Mouse (Mus musculus) macrophage (primary cell): ENCODE data around the gene Taar4. TPM values are rescaled to one million over a fixed set of nuclear protein-coding genes. Genes with fewer than 3 reads are reported as not detected.

Experiments used
- H3K27ac ChIP-seq: fragments of 350-480 bp; formaldehyde crosslinking; 2 replicates; pipeline ENCODE4 v1.9.0; 2021
- H3K36me3 ChIP-seq: fragments of 350-480 bp; formaldehyde crosslinking; 2 replicates; pipeline ENCODE4 v1.9.0; 2021; ENCODE audit errors: inconsistent target
- H3K4me3 ChIP-seq: fragments of 350-480 bp; formaldehyde crosslinking; 2 replicates; pipeline ENCODE4 v1.9.0; 2021; ENCODE audit errors: inconsistent target
- H3K79me2 ChIP-seq: fragments of 350-480 bp; formaldehyde crosslinking; 2 replicates; pipeline ENCODE4 v1.9.0; 2021; ENCODE audit errors: inconsistent target
- WGBS: methylation state at CpG from one replicate; pipeline ENCODE4 v1.1.7; 2026; ENCODE audit warnings: inconsistent platforms; ENCODE audit not compliant: missing documents; 5-methylcytosine and 5-hydroxymethylcytosine counted together
- polyA plus RNA-seq: library from polyadenylated mRNA; stranded (reverse); fragments of 250-400 nt; gene quantifications from 3 replicates; pipeline ENCODE4 v1.2.4, GENCODE M21; 2018; ENCODE audit warnings: inconsistent platforms
- total RNA-seq, 78 experiments: library from RNA; depleted of rRNA; stranded (reverse); fragments of 250-400 nt; gene quantifications; 1 replicate in 9 of 78; 2 replicates in 24 of 78; 3 replicates in 43 of 78; 4 replicates in 2 of 78; pipeline ENCODE4 v1.2.4; 2018; ENCODE audit warnings: inconsistent platforms in 56 of 78

The Taar4 gene
- total RNA-seq (2018; cell fraction: chromatin; rRNA removed), result not detected
- not detected for total RNA-seq (2018; cell fraction: cytosol; rRNA removed)
- not detected for total RNA-seq (2018; cell fraction: nucleus; rRNA removed)
- not detected in 3 replicates for polyA plus RNA-seq

GRCm38 (mm10) chr10:23960444-23960915 is at the start of gene Taar4:
TSS of gene Taar4 (plus strand) at chr10:23960494.
- WGBS, result 66% methylated on average over 13 of the region's 13 CpGs
- H3K4me3 ChIP-seq, result no peak within 1 kb of the TSS
- H3K79me2 ChIP-seq, result no peaks in the 10 kb centered on the region
- H3K27ac ChIP-seq, result no peak within 1 kb of the TSS
- H3K36me3 ChIP-seq, result no peaks in the 10 kb centered on the region

GRCm38 (mm10) chr10:23920056-23920455 is 40.2 kb upstream of the Taar4 start, which contains the start of gene Taar1:
TSS of gene Taar1 (plus strand) at chr10:23920356.
- Histone ChIP-seq H3K27ac (no peak within 1 kb of the TSS), H3K4me3 (no peak within 1 kb of the TSS), H3K36me3 (no peaks in the 10 kb centered on the region), H3K79me2 (no peaks in the 10 kb centered on the region)
- whole genome bisulfite sequencing, result 81% methylated on average over 4 of the region's 4 CpGs

GRCm38 (mm10) chr10:23922468-23922867 is 37.8 kb upstream of the Taar4 start:
- WGBS, result 88% methylated on average over 3 of the region's 3 CpGs
- no peaks in the 10 kb centered on the region for H3K79me2 ChIP-seq

GRCm38 (mm10) chr10:23923941-23924340 is 36.4 kb upstream of the Taar4 start:
- Histone ChIP-seq H3K27ac (no peak overlapping the region), H3K4me3 (no peak overlapping the region), H3K36me3 (no peaks in the 10 kb centered on the region), H3K79me2 (no peaks in the 10 kb centered on the region)
- 85% methylated on average over 2 of the region's 2 CpGs for WGBS

More at GRCm38 (mm10) chr10:23922468-23922867, 37.8 kb upstream of the Taar4 start:
- H3K4me3 ChIP-seq, result no peak overlapping the region
- no peak overlapping the region for H3K27ac ChIP-seq
- H3K36me3 ChIP-seq, result no peaks in the 10 kb centered on the region

GRCm38 (mm10) chr10:23937613-23938012 is 22.7 kb upstream of the Taar4 start:
- H3K4me3 ChIP-seq, result no peak overlapping the region
- WGBS, result 56% methylated on average over 4 of the region's 4 CpGs
- no peaks in the 10 kb centered on the region for H3K79me2 ChIP-seq

GRCm38 (mm10) chr10:23938312-23938711 is 22.0 kb upstream of the Taar4 start, which contains the start of gene Taar2:
TSS of gene Taar2 (plus strand) at chr10:23938572.
- Histone ChIP-seq H3K4me3 (no peak within 1 kb of the TSS), H3K27ac (no peak within 1 kb of the TSS), H3K36me3 (no peaks in the 10 kb centered on the region), H3K79me2 (no peaks in the 10 kb centered on the region)
- 87% methylated on average over 6 of the region's 6 CpGs for WGBS

More at GRCm38 (mm10) chr10:23937613-23938012, 22.7 kb upstream of the Taar4 start:
- no peaks in the 10 kb centered on the region for H3K36me3 ChIP-seq
- H3K27ac ChIP-seq, result no peak overlapping the region

- WGBS, result 81% methylated on average over 5 of the region's 5 CpGs
- Histone ChIP-seq H3K79me2 (no peaks in the 10 kb centered on the region), H3K36me3 (no peaks in the 10 kb centered on the region), H3K27ac (no peak overlapping the region), H3K4me3 (no peak overlapping the region)
Observed at GRCm38 (mm10) chr10:23942465-23942864, 17.8 kb upstream of the Taar4 start.

GRCm38 (mm10) chr10:23948026-23948425 is 12.3 kb upstream of the Taar4 start:
- no peaks in the 10 kb centered on the region for H3K79me2 ChIP-seq
- WGBS, result 52% methylated on average over 7 of the region's 7 CpGs
- no peak overlapping the region for H3K4me3 ChIP-seq
- H3K27ac ChIP-seq, result no peak overlapping the region
- H3K36me3 ChIP-seq, result no peaks in the 10 kb centered on the region

- Histone ChIP-seq H3K27ac (no peak within 1 kb of the TSS), H3K36me3 (no peaks in the 10 kb centered on the region), H3K4me3 (no peak within 1 kb of the TSS), H3K79me2 (no peaks in the 10 kb centered on the region)
- 92% methylated on average over 16 of the region's 16 CpGs for WGBS
Observed at GRCm38 (mm10) chr10:23949508-23950005, 10.7 kb upstream of the Taar4 start, which contains the start of gene Taar3. TSS of gene Taar3 (plus strand) at chr10:23949558.

GRCm38 (mm10) chr10:23951714-23952113 is 8.6 kb upstream of the Taar4 start:
- Histone ChIP-seq H3K36me3 (no peaks in the 10 kb centered on the region), H3K4me3 (no peak overlapping the region), H3K27ac (no peak overlapping the region), H3K79me2 (no peaks in the 10 kb centered on the region)
- 87% methylated on average over 6 of the region's 6 CpGs for WGBS

GRCm38 (mm10) chr10:23959071-23959470 is 1.2 kb upstream of the Taar4 start:
- Histone ChIP-seq H3K4me3 (no peak overlapping the region), H3K79me2 (no peaks in the 10 kb centered on the region), H3K27ac (no peak overlapping the region), H3K36me3 (no peaks in the 10 kb centered on the region)
- WGBS, result 89% methylated on average over 3 of the region's 3 CpGs

GRCm38 (mm10) chr10:23963444-23963843 is 3.1 kb downstream of the Taar4 start:
- Histone ChIP-seq H3K27ac (no peak overlapping the region), H3K4me3 (no peak overlapping the region), H3K36me3 (no peaks in the 10 kb centered on the region), H3K79me2 (no peaks in the 10 kb centered on the region)
- 77% methylated on average over 3 of the region's 3 CpGs for WGBS

GRCm38 (mm10) chr10:23964921-23965610 is 4.8 kb downstream of the Taar4 start:
- H3K36me3 ChIP-seq, result no peaks in the 10 kb centered on the region
- 80% methylated on average over 6 of the region's 6 CpGs for WGBS
- H3K79me2 ChIP-seq, result no peaks in the 10 kb centered on the region
- no peak overlapping the region for H3K27ac ChIP-seq
- no peak overlapping the region for H3K4me3 ChIP-seq

- 81% methylated on average over 11 of the region's 11 CpGs for WGBS
- Histone ChIP-seq H3K4me3 (no peak within 1 kb of the TSS), H3K27ac (no peak within 1 kb of the TSS), H3K36me3 (no peaks in the 10 kb centered on the region), H3K79me2 (no peaks in the 10 kb centered on the region)
Observed at GRCm38 (mm10) chr10:23970656-23971165, 10.4 kb downstream of the Taar4 start, which contains the start of gene Taar5. TSS of gene Taar5 (plus strand) at chr10:23970706.

GRCm38 (mm10) chr10:23971256-23971655 is 11.0 kb downstream of the Taar4 start:
- Histone ChIP-seq H3K4me3 (no peak overlapping the region), H3K27ac (no peak overlapping the region), H3K79me2 (no peaks in the 10 kb centered on the region), H3K36me3 (no peaks in the 10 kb centered on the region)
- WGBS, result 90% methylated on average over 5 of the region's 5 CpGs
